Mouse (Mus musculus) megakaryocyte, adult 5-6 weeks (primary cell): ENCODE measurements around the gene Fgf10. TPM values are rescaled to one million over a fixed set of nuclear protein-coding genes. Genes with fewer than 3 reads are reported as not detected.

Source experiments
- ATAC-seq: 2 replicates; pipeline ENCODE4 v1.8.0; 2016; ENCODE audit warnings: mild to moderate bottlenecking, inconsistent platforms; ENCODE audit not compliant: poor library complexity, severe bottlenecking
- total RNA-seq, 2 experiments: library from RNA; stranded (forward) in 1 of 2; stranded (reverse) in 1 of 2; fragments of 153-499, 151-499 nt in 1 of 2; fragments of 221-1000, 200-1000 nt in 1 of 2; gene quantifications; 2 replicates each; pipeline versions ENCODE4 v1.2.3 to v1.2.4; 2015 to 2017

Fgf10 gene
- total RNA-seq, 2 experiments from 2014 or later: not detected

DNA sequence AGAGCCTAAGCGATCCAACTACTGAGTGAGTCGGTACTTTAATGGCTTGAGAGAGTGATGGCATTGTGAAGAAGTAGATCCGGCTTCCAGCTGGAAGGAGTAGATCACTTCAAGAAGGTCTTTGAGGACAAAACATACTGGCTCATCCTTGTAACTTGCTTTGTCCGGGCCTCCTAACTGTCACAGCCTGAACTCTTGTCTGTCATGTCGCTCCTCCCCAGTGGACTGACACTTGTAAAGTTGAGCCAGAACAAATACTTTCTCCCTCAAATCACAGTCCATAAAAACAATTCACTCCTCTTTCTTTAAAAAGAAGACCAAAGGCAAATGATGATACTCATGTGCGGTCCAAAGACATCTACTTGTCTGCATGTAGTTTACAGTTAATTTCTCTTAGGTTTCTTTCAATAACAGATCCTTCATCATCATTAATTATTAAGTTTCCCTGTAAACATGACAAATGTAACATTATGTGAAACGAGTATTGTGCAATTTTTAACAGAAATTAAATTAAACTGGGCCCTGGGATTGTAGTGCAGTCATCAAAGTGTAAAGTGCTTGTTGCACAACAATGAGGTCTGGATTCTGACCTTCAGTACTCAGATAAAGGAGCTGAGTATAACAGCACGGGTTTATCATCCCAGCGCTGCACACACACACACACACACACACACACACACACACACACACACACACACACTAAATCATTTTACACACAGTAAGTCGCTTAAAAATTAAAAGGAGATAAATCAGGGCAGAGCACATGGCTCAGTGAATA, 159.2 kb downstream of the Fgf10 start:
- ATAC-seq: no peak

DNA sequence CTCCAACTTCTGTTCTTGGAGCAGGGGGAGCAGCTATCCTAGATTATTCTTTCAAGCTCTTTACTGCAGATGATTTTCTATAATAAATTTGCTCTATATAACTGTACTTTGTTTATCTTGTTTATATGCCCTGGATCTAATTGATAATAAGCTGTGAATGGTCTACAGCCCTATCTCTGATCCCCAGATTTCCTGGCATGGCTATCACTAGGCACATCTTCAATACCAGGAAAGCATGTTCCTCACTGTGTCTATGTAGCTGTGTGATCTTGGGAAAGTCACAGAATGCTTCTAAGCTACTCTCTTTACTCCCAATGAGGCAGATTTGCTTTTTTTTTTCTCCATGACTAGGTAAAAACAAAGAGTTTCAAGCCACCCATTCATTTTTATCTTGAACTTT, 164.4 kb downstream of the Fgf10 start:
- ATAC-seq: no peak

DNA sequence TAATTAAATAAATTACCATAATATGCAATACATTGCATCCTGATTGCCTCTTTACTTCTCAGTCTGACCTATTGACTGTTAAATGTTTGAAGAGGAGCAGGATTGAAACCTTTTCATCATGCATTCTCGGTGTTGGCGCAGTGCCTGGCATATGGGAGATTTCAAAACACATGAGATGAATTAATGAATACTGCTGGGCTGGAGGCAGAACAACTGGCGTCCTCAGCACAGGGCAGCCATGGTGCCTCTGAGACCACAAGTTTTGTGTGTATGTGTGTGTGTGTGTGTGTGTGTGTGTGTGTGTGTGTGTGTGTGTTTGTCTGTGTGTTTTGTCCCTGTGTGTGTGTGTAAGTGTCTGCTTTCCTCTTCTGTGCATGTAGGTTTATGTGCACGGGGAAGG, 165.5 kb downstream of the Fgf10 start:
- ATAC-seq: no peak
